Mouse (Mus musculus) hindbrain, postnatal 0 days (tissue): ENCODE measurements around the gene Cbr2. TPM values are rescaled to one million over a fixed set of nuclear protein-coding genes. Genes with fewer than 3 reads are reported as not detected.

Source experiments
- ATAC-seq: fragments of 200-750 bp; cut with Nextera tagmentation; 2 replicates; pipeline ENCODE4 v1.8.0; 2017; ENCODE audit warnings: mild to moderate bottlenecking, moderate TSS enrichment, moderate library complexity
- DNase-seq: peaks from one replicate; pipeline ENCODE4 v3.0.0-alpha.2; 2015; ENCODE audit warnings: low spot score
- H3K27ac ChIP-seq: fragments of 300-500 bp; sonication (generic); 2 replicates; pipeline ENCODE4 v1.5.1; 2014; ENCODE audit warnings: mild to moderate bottlenecking
- H3K27me3 ChIP-seq: fragments of 300-500 bp; sonication (generic); 2 replicates; pipeline ENCODE4 v1.6.1; 2014; ENCODE audit warnings: low read length, mixed read lengths; ENCODE audit not compliant: insufficient read depth
- H3K36me3 ChIP-seq: fragments of 300-500 bp; sonication (generic); 2 replicates; pipeline ENCODE4 v1.6.1; 2014; ENCODE audit warnings: low read length, mixed read lengths; ENCODE audit not compliant: insufficient read depth
- H3K4me1 ChIP-seq: fragments of 300-500 bp; sonication (generic); 2 replicates; pipeline ENCODE4 v1.6.1; 2014; ENCODE audit warnings: antibody characterized with exemption, low read length, mixed read lengths; ENCODE audit not compliant: insufficient read depth
- H3K4me2 ChIP-seq: fragments of 300-500 bp; sonication (generic); 2 replicates; pipeline ENCODE4 v1.6.1; 2014; ENCODE audit warnings: low read depth, mild to moderate bottlenecking, low read length, moderate library complexity, mixed read lengths
- H3K4me3 ChIP-seq: fragments of 300-500 bp; sonication (generic); 2 replicates; pipeline ENCODE4 v1.5.1; 2014; ENCODE audit warnings: low read length
- H3K9ac ChIP-seq: fragments of 300-500 bp; sonication (generic); replicated peaks from 2 replicates; pipeline ENCODE4 v1.6.1; 2014; ENCODE audit warnings: mild to moderate bottlenecking, low read length, moderate library complexity, mixed read lengths
- H3K9me3 ChIP-seq: fragments of 300-500 bp; sonication (generic); 2 replicates; pipeline ENCODE4 v1.6.1; 2016; ENCODE audit warnings: low read length, mixed read lengths
- CTCF ChIP-seq: IDR thresholded peaks from 2 replicates; pipeline ENCODE4 v1.5.1; 2016; ENCODE audit warnings: antibody characterized with exemption, control low read depth, low read depth
- WGBS: fragments of 180-500 bp; shearing (Covaris S2); extraction: QIAGEN DNeasy Blood & Tissue Kit; methylation state at CpG from one replicate; pipeline ENCODE4 v1.1.7; 2014; 5-methylcytosine and 5-hydroxymethylcytosine counted together
- polyA plus RNA-seq: library from polyadenylated mRNA; unstranded; fragments of >200 nt; fragmentation: Nextera tagmentation; extraction: Ambion mirVana; gene quantifications from 2 replicates; pipeline ENCODE4 v1.2.1, GENCODE M21; 2015
- total RNA-seq: library from RNA; depleted of rRNA; stranded (reverse); fragments of >200 nt; gene quantifications from 2 replicates; pipeline ENCODE4 v1.2.3, GENCODE M21; 2014

Cbr2 gene
- total and polyA plus RNA-seq, 2 experiments from 2014 or later: 4.0 to 6.1 TPM

DNA sequence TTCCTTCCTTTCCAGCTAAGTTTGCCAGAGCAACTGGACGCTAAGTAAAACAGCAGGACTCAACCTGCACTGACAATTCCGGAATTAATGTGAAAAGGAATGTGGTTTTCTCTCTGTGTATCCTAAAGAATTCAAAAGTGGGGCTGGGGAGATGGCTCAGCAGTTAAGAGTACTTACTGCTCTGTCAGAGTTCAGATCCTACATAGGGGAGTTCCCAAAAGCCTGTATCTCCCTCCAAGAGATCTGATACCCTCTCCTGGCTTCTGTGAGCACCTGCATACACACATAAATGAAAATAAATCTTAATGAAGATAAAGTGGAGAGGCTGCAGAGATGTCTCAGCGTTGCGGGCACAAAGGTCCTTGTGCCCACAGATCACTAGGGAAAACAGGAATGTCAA lies 19.7 kb upstream of the Cbr2 start:
- no peak for ATAC-seq
- Histone ChIP-seq H3K4me1 (no peaks in the 10 kb centered on the region), H3K9me3 (no peaks in the 10 kb centered on the region), H3K9ac (no peak overlapping the region), H3K27me3 (no peaks in the 10 kb centered on the region), H3K4me3 (no peak overlapping the region), H3K4me2 (no peak overlapping the region), H3K36me3 (no peaks in the 10 kb centered on the region), H3K27ac (no peak overlapping the region)
- no peak for TF ChIP-seq CTCF
- 72% methylated on average over 4 of the region's 4 CpGs for WGBS
- DNase-seq: no peak

DNA sequence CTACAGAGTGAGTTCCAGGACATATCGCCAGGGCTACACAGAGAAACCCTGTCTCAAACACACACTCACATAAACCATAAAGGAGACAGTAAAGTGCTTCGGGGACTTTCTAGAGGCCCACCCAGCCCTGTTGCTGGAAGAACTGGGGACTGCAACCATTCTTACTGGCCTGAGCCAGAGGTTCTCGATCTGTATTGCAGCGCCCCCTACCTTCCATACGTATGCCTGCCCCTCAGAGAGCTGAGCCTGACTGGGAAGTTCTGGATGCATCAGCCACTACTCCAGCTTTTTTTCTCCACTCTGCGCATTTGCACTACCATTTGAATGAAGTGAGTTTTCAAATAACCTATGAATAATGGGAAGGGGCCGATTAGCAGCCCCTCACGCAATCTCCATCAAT lies 17.5 kb upstream of the Cbr2 start:
- no peak overlapping the region for H3K9ac ChIP-seq
- peak; percentile 34; the same call in 1 of the 2 replicates for TF ChIP-seq CTCF
- DNase-seq: peak; percentile 12
- H3K27ac ChIP-seq: no peak overlapping the region
- no peak overlapping the region for H3K4me3 ChIP-seq
- no peaks in the 10 kb centered on the region for H3K27me3 ChIP-seq
- H3K4me1 ChIP-seq: no peaks in the 10 kb centered on the region
- H3K4me2 ChIP-seq: no peak overlapping the region
- no peaks in the 10 kb centered on the region for H3K9me3 ChIP-seq
- no peak for ATAC-seq
- H3K36me3 ChIP-seq: no peaks in the 10 kb centered on the region
- WGBS: 60% methylated on average over 8 of the region's 8 CpGs

- no peak overlapping the region for H3K27ac ChIP-seq
- DNase-seq (no peak), ATAC-seq (no peak)
- no peak overlapping the region for H3K4me2 ChIP-seq
- no peaks in the 10 kb centered on the region for H3K9me3 ChIP-seq
- H3K9ac ChIP-seq: no peak overlapping the region
- H3K36me3 ChIP-seq: no peaks in the 10 kb centered on the region
- H3K4me3 ChIP-seq: no peak overlapping the region
- no peaks in the 10 kb centered on the region for H3K27me3 ChIP-seq
- WGBS: 91% methylated on average over 4 of the region's 4 CpGs
- no peaks in the 10 kb centered on the region for H3K4me1 ChIP-seq
- no peak for TF ChIP-seq CTCF
Measured at GRCm38 (mm10) chr11:120747974-120748373, 16.1 kb upstream of the Cbr2 start.

GRCm38 (mm10) chr11:120744121-120744701 lies 12.3 kb upstream of the Cbr2 start:
- Histone ChIP-seq H3K4me3 (no peak overlapping the region), H3K27me3 (no peaks in the 10 kb centered on the region), H3K36me3 (no peaks in the 10 kb centered on the region), H3K9ac (no peak overlapping the region), H3K4me2 (no peak overlapping the region), H3K27ac (no peak overlapping the region), H3K4me1 (no peaks in the 10 kb centered on the region), H3K9me3 (no peaks in the 10 kb centered on the region)
- ATAC-seq (no peak), DNase-seq (no peak)
- 79% methylated on average over 7 of the region's 7 CpGs for WGBS
- no peak for TF ChIP-seq CTCF

GRCm38 (mm10) chr11:120740981-120741380 lies 9.1 kb upstream of the Cbr2 start:
- Histone ChIP-seq H3K27me3 (no peaks in the 10 kb centered on the region), H3K36me3 (no peaks in the 10 kb centered on the region), H3K9me3 (no peaks in the 10 kb centered on the region), H3K27ac (no peak overlapping the region), H3K4me3 (no peak overlapping the region), H3K4me1 (no peaks in the 10 kb centered on the region), H3K4me2 (no peak overlapping the region), H3K9ac (no peak overlapping the region)
- WGBS: 86% methylated on average over 5 of the region's 5 CpGs
- no peak for DNase-seq
- no peak for TF ChIP-seq CTCF
- no peak for ATAC-seq

- WGBS: 79% methylated on average over 6 of the region's 6 CpGs
- no peak overlapping the region for H3K4me2 ChIP-seq
- no peak for ATAC-seq
- H3K9ac ChIP-seq: no peak overlapping the region
- H3K36me3 ChIP-seq: no peaks in the 10 kb centered on the region
- DNase-seq: no peak
- H3K27ac ChIP-seq: no peak overlapping the region
- H3K4me1 ChIP-seq: no peaks in the 10 kb centered on the region
- no peak overlapping the region for H3K4me3 ChIP-seq
- TF ChIP-seq CTCF: no peak
- no peaks in the 10 kb centered on the region for H3K9me3 ChIP-seq
- no peaks in the 10 kb centered on the region for H3K27me3 ChIP-seq
Measured at GRCm38 (mm10) chr11:120736424-120736823, 4.5 kb upstream of the Cbr2 start.

DNA sequence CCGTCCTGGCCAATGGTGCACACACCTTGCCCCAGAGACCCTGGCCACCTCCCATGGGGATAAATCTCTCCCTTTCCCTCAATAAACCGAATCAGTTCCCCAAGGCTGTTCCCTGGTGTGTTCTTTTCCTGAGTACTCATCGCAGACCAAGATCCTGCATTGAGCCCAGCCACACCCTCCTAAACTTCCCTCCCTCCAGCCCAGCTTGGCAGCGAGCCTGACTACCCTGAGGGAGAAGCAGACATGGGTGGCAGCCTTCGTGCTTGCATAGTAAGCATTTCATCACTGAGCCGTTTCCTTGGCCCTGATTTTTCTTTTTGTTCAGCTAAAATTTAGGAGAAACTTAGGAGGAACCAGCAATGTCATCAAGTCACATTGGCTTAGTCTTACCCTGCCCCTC lies 1.6 kb upstream of the Cbr2 start:
- WGBS: 53% methylated on average over 6 of the region's 6 CpGs
- no peak for TF ChIP-seq CTCF
- no peak overlapping the region for H3K4me2 ChIP-seq
- ATAC-seq (no peak), DNase-seq (no peak)
- no peaks in the 10 kb centered on the region for H3K36me3 ChIP-seq
- no peaks in the 10 kb centered on the region for H3K9me3 ChIP-seq
- no peaks in the 10 kb centered on the region for H3K27me3 ChIP-seq
- no peak overlapping the region for H3K4me3 ChIP-seq
- no peak overlapping the region for H3K9ac ChIP-seq
- no peak overlapping the region for H3K27ac ChIP-seq
- H3K4me1 ChIP-seq: no peaks in the 10 kb centered on the region
